Mouse (Mus musculus): ENCODE measurements around the gene Tlr9. TPM values are rescaled to one million over a fixed set of nuclear protein-coding genes. Genes with fewer than 3 reads are reported as not detected.

The Tlr9 gene
- polyA plus RNA-seq, 1 experiment from 2014 or later = 0.08 TPM

DNA sequence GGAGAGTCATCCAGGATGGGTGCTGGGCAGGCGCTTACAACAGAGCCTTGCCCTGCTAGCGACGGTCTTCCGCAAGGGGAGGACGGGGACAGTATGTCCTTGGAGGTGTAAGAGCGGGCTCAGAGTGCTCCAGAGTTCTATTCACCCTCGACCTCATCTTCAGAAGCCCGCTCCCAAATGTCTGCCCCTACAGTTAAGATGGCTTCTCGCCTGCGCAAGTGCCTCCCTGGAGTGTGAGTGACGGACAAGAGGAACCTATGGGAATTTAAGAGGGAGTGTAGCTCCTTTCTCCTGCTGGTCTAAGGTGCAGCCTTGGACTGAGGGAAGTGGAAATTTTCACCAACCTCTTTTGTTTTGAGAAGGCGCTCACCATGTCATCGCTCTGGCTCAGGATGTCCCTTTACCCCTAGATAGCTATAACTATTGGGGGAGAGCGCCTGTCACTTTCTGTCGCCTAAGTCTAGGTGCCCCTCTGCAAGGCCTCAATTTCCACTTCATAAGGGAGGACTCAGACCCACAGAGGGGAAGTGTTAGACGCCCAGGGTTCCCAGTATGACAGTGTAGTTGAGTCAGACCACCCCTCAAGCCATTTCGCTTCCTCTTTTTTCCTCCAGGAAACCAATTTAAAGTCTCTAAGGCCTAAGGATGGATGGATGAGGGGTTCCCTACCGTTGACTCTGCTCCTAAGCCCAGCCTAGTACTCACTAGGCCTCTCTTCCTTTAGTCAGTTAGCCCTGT is 22.7 kb upstream of the Tlr9 start, which contains the start of gene Ppm1m:
Gene Ppm1m, minus strand, starts transcription at position 212 of the 738 bp plus-strand sequence.
- ATAC-seq = no peak
- peak within 1 kb of the TSS; percentile 63 for H3K4me3 ChIP-seq (ENCODE audit: low read depth, low read length)
- H3K9me3 ChIP-seq (ENCODE audit: control insufficient read depth) = no peaks in the 10 kb centered on the region
- TF ChIP-seq CTCF (IDR thresholded peaks at IDR 0.05; ENCODE audit: low read depth) = no peak
- no peak within 1 kb of the TSS for H3K27ac ChIP-seq (ENCODE audit: low read depth, low read length)
- no peaks in the 10 kb centered on the region; the same call in 1 of the 2 replicates for H3K36me3 ChIP-seq (ENCODE audit: control insufficient read depth, insufficient read depth)
- no peaks in the 10 kb centered on the region for H3K27me3 ChIP-seq (replicated peaks; ENCODE audit: control insufficient read depth, insufficient read depth, low read length)
- peak within 1 kb of the TSS; percentile 84 for H3K4me2 ChIP-seq (replicated peaks; ENCODE audit: low read depth)
- whole genome bisulfite sequencing = 57% methylated on average over 18 of the region's 18 CpGs
- peaks cover 7% of the 10 kb centered on the region; the same call in 1 of the 2 replicates for H3K4me1 ChIP-seq (replicated peaks; ENCODE audit: control insufficient read depth, insufficient read depth, low read length)
- peak within 1 kb of the TSS; percentile 67 for H3K9ac ChIP-seq (ENCODE audit: low read depth, low read length)

DNA sequence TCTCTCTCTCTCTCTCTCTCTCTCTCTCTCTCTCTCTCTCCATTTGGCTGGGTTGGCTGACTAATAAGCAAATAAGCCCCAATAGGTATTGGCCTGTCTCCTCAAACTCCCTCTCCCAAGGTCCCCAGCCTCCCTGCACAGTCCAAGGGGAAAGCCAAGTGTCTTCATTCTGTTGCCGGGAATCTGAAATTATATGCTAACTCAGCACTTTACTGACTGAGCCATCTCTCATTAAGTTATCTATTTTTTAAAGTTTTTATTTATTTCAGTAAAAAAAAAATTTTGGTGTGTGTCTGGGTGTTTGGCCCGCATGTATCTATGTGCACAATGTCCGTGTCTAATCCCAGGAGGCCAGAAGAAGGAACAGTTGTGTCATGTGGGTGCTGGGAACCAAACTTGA is 20.5 kb upstream of the Tlr9 start:
- no peaks in the 10 kb centered on the region; the same call in 1 of the 2 replicates for H3K36me3 ChIP-seq (ENCODE audit: control insufficient read depth, insufficient read depth)
- TF ChIP-seq CTCF (IDR thresholded peaks at IDR 0.05; ENCODE audit: low read depth) = no peak
- H3K9me3 ChIP-seq (ENCODE audit: control insufficient read depth) = no peaks in the 10 kb centered on the region
- no peak for ATAC-seq
- H3K9ac ChIP-seq (ENCODE audit: low read depth, low read length) = no peak overlapping the region
- WGBS = 81% methylated on average over 3 of the region's 3 CpGs
- no peak overlapping the region for H3K27ac ChIP-seq (ENCODE audit: low read depth, low read length)
- H3K27me3 ChIP-seq (replicated peaks; ENCODE audit: control insufficient read depth, insufficient read depth, low read length) = no peaks in the 10 kb centered on the region
- H3K4me1 ChIP-seq (replicated peaks; ENCODE audit: control insufficient read depth, insufficient read depth, low read length) = peaks cover 7% of the 10 kb centered on the region; the same call in 1 of the 2 replicates
- H3K4me2 ChIP-seq (replicated peaks; ENCODE audit: low read depth) = no peak overlapping the region
- 0 out of 2 replicates have a peak overlapping the region, but pooled peaks have one; percentile 63 for H3K4me3 ChIP-seq (ENCODE audit: low read depth, low read length)

DNA sequence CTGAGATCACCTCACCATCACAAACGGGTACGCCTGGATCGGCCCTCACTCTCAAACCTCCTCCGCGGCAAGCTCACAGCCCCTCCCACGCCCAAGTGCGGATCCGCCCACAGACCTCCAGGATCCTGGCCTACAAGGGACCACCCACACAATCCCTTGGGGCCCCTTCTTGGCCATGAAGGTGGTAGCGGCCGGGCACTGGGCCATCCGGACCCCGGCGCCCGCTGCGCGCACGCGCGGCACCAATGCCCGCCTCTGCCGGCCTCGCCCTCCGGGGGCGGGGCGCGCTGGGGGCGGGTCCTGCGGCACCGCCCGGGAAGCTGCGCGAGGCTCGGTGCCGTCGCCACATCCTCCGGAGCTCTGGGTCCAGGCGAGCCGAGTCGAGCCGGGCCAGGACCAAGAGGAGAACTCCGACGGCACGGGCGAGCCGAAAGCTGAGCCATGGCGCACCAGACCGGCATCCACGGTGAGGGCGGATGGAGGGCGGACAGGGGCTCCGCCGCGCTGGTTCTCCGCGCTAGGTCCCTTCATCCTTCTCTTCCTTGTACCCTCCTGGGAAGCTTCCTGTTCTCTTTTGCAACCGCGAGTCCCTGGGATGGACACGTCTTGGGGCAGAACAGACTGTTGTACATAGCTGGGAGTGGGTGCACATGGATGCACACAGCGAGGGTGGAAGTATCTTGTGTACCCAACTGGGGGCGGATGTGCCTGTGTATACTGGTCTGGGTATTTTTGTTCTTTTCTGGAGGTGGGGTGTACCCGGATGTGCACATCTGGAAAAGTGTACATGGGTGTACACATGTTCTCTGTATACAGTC is 19.4 kb upstream of the Tlr9 start, which contains the start of gene Twf2:
Gene Twf2, plus strand, starts transcription at position 290 of the 818 bp plus-strand sequence.
- no peaks in the 10 kb centered on the region for H3K9me3 ChIP-seq (ENCODE audit: control insufficient read depth)
- H3K27me3 ChIP-seq (replicated peaks; ENCODE audit: control insufficient read depth, insufficient read depth, low read length) = no peaks in the 10 kb centered on the region
- peak within 1 kb of the TSS; percentile 63 for H3K4me3 ChIP-seq (ENCODE audit: low read depth, low read length)
- H3K9ac ChIP-seq (ENCODE audit: low read depth, low read length) = peak within 1 kb of the TSS; percentile 49
- no peak for TF ChIP-seq CTCF (IDR thresholded peaks at IDR 0.05; ENCODE audit: low read depth)
- ATAC-seq = peak; percentile 89
- peak within 1 kb of the TSS; percentile 77 for H3K4me2 ChIP-seq (replicated peaks; ENCODE audit: low read depth)
- 1% methylated on average over 61 of the region's 61 CpGs for WGBS
- no peak within 1 kb of the TSS for H3K27ac ChIP-seq (ENCODE audit: low read depth, low read length)
- H3K4me1 ChIP-seq (replicated peaks; ENCODE audit: control insufficient read depth, insufficient read depth, low read length) = peaks cover 7% of the 10 kb centered on the region; the same call in 1 of the 2 replicates
- H3K36me3 ChIP-seq (ENCODE audit: control insufficient read depth, insufficient read depth) = peaks cover 3% of the 10 kb centered on the region; the same call in 1 of the 2 replicates

DNA sequence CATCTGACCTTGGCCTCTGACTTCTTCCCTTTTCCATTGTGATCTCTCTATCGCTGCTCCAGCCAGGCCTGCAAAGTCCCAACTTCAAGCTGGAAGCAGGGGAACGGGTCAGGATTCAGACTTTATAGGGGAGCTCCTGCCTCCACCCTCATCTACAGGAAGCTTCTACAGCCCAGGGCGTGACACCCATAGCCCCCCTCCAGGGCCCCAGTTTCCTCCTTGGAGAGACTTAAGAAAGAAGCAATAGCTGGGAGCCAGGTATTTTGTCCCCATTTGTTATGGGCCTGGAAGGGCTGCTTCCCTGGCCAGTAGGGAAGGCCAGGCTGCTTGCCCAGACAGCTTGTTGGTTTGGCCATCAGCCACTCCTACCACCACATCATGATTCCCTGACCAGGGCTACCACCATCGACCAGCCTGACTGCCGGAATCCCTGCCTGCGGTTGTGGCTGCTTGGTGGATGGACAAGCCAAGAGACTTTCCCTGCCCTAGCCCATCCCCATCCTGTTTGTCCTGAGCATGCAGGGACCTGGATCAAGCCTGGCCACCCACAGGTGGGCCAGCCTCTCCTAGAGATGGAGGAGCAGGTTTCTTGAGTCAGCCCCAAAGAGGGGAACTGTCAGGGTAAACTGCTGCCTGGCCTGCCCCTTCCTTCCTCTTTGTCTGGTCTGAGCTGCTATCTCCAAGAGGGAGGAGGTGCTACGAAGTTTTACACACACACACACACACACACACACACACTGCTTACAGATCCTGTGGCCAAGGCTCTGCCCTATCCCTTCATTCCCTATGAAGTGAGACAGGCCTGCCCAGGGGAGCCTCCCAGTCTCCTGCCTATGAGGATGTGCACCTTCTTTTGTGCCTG is 18.2 kb upstream of the Tlr9 start:
- peaks cover 6% of the 10 kb centered on the region; the same call in 1 of the 2 replicates for H3K36me3 ChIP-seq (ENCODE audit: control insufficient read depth, insufficient read depth)
- ATAC-seq = no peak
- H3K27ac ChIP-seq (ENCODE audit: low read depth, low read length) = no peak overlapping the region
- WGBS = 58% methylated on average over 7 of the region's 7 CpGs
- no peaks in the 10 kb centered on the region for H3K9me3 ChIP-seq (ENCODE audit: control insufficient read depth)
- H3K4me3 ChIP-seq (ENCODE audit: low read depth, low read length) = no peak overlapping the region
- peak overlapping the region; percentile 11; the same call in 1 of the 2 replicates for H3K9ac ChIP-seq (ENCODE audit: low read depth, low read length)
- no peaks in the 10 kb centered on the region for H3K27me3 ChIP-seq (replicated peaks; ENCODE audit: control insufficient read depth, insufficient read depth, low read length)
- peak overlapping the region; percentile 77 for H3K4me2 ChIP-seq (replicated peaks; ENCODE audit: low read depth)
- TF ChIP-seq CTCF (IDR thresholded peaks at IDR 0.05; ENCODE audit: low read depth) = no peak
- peaks cover 7% of the 10 kb centered on the region; the same call in 1 of the 2 replicates for H3K4me1 ChIP-seq (replicated peaks; ENCODE audit: control insufficient read depth, insufficient read depth, low read length)

DNA sequence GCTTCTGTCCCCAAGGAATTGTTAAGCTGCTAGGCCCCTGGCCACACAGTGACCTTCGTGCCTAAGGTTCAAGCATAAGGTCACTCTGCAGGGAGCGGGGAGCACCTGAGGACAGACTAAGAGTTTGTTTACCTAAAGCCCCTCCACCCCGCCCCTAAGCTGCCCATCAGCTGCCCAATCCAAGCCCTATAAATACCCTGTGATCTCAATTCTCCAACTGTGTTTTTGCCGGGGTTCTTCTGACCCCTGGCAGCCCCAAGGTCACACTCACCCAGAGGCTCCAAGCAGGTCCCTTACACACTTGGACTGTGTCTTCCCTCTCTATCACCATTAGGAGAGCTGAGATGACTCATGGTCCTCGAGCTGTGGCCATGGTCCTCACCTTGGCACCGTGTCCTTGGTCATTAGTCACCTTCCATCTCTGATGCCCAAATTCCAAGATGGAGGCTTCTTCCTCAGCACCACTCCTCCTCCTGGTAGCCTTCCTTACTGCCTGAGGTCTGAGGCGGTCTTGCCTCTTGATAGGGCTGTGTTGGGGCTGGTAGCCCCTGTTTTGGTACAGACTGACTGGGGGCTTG is 16.6 kb upstream of the Tlr9 start:
- Histone ChIP-seq H3K4me3 (ENCODE audit: low read depth, low read length) (no peak overlapping the region), H3K36me3 (ENCODE audit: control insufficient read depth, insufficient read depth) (peaks cover 6% of the 10 kb centered on the region; the same call in 1 of the 2 replicates), H3K4me1 (replicated peaks; ENCODE audit: control insufficient read depth, insufficient read depth, low read length) (0 out of 2 replicates have a peak, but pooled peaks cover 3% of the 10 kb centered on the region), H3K27ac (ENCODE audit: low read depth, low read length) (no peak overlapping the region), H3K27me3 (replicated peaks; ENCODE audit: control insufficient read depth, insufficient read depth, low read length) (no peaks in the 10 kb centered on the region), H3K9ac (ENCODE audit: low read depth, low read length) (no peak overlapping the region), H3K4me2 (replicated peaks; ENCODE audit: low read depth) (no peak overlapping the region), H3K9me3 (ENCODE audit: control insufficient read depth) (no peaks in the 10 kb centered on the region)
- no peak for ATAC-seq
- WGBS = 79% methylated on average over 7 of the region's 7 CpGs
- TF ChIP-seq CTCF (IDR thresholded peaks at IDR 0.05; ENCODE audit: low read depth) = no peak

Data from intestine, postnatal 0 days (tissue).